Mouse (Mus musculus) forebrain, embryonic 14.5 days (tissue): ENCODE measurements around the gene Agbl3. TPM values are rescaled to one million over a fixed set of nuclear protein-coding genes. Genes with fewer than 3 reads are reported as not detected.

Experiments used
- ATAC-seq: fragments of 200-750 bp; cut with Nextera tagmentation; 2 replicates; pipeline ENCODE4 v1.8.0; 2017; ENCODE audit warnings: mild to moderate bottlenecking, moderate library complexity
- DNase-seq: peaks from one replicate; pipeline ENCODE4 v3.0.0-alpha.2; 2015; ENCODE audit warnings: low spot score
- H3K27ac ChIP-seq: fragments of 300-500 bp; sonication (generic); 2 replicates; pipeline ENCODE4 v1.5.1; 2014; ENCODE audit warnings: low read depth, mild to moderate bottlenecking, control low read depth, low read length, moderate library complexity
- H3K27me3 ChIP-seq: fragments of 300-500 bp; sonication (generic); replicated peaks from 2 replicates; pipeline ENCODE4 v1.6.1; 2014; ENCODE audit warnings: low read length, control low read depth, mixed read lengths; ENCODE audit not compliant: control insufficient read depth, insufficient read depth
- H3K36me3 ChIP-seq: fragments of 300-500 bp; sonication (generic); 2 replicates; pipeline ENCODE4 v1.6.1; 2014; ENCODE audit warnings: low read length, control low read depth; ENCODE audit not compliant: control insufficient read depth, insufficient read depth
- H3K4me1 ChIP-seq: fragments of 300-500 bp; sonication (generic); 2 replicates; pipeline ENCODE4 v1.6.1; 2014; ENCODE audit warnings: antibody characterized with exemption, low read length, control low read depth; ENCODE audit not compliant: control insufficient read depth, insufficient read depth
- H3K4me2 ChIP-seq: fragments of 300-500 bp; sonication (generic); 2 replicates; pipeline ENCODE4 v1.6.1; 2014; ENCODE audit warnings: mild to moderate bottlenecking, control low read depth, low read length
- H3K4me3 ChIP-seq: fragments of 300-500 bp; sonication (generic); 2 replicates; pipeline ENCODE4 v1.5.1; 2014; ENCODE audit warnings: low read depth, low read length, control low read depth
- H3K9ac ChIP-seq: fragments of 300-500 bp; sonication (generic); 2 replicates; pipeline ENCODE4 v1.6.1; 2014; ENCODE audit warnings: mild to moderate bottlenecking, low read length, control low read depth, moderate library complexity
- H3K9me3 ChIP-seq: fragments of 300-500 bp; sonication (generic); replicated peaks from 2 replicates; pipeline ENCODE4 v1.6.1; 2016; ENCODE audit warnings: low read length, control low read depth, mixed read lengths; ENCODE audit not compliant: control insufficient read depth
- whole genome bisulfite sequencing: fragments of 180-500 bp; shearing (Covaris S2); extraction: QIAGEN DNeasy Blood & Tissue Kit; methylation state at CpG from one replicate; pipeline ENCODE4 v1.1.7; 2014; 5-methylcytosine and 5-hydroxymethylcytosine counted together
- polyA plus RNA-seq: library from polyadenylated mRNA; unstranded; fragments of >200 nt; fragmentation: Nextera tagmentation; extraction: Ambion mirVana; gene quantifications from 2 replicates; pipeline ENCODE4 v1.2.1, GENCODE M21; 2014

Agbl3 gene
- polyA plus RNA-seq, 1 experiment from 2014 or later = 8.2 TPM

GRCm38 (mm10) chr6:34832352-34832751 is 52.1 kb downstream of the Agbl3 start:
- H3K9me3 ChIP-seq = no peaks in the 10 kb centered on the region
- no peaks in the 10 kb centered on the region for H3K4me1 ChIP-seq
- no peak overlapping the region for H3K4me3 ChIP-seq
- ATAC-seq (no peak), DNase-seq (no peak)
- H3K4me2 ChIP-seq = no peak overlapping the region
- WGBS = 96% methylated on average over 5 of the region's 5 CpGs
- no peaks in the 10 kb centered on the region for H3K27me3 ChIP-seq
- H3K27ac ChIP-seq = no peak overlapping the region
- H3K36me3 ChIP-seq = no peaks in the 10 kb centered on the region
- no peak overlapping the region for H3K9ac ChIP-seq

DNA sequence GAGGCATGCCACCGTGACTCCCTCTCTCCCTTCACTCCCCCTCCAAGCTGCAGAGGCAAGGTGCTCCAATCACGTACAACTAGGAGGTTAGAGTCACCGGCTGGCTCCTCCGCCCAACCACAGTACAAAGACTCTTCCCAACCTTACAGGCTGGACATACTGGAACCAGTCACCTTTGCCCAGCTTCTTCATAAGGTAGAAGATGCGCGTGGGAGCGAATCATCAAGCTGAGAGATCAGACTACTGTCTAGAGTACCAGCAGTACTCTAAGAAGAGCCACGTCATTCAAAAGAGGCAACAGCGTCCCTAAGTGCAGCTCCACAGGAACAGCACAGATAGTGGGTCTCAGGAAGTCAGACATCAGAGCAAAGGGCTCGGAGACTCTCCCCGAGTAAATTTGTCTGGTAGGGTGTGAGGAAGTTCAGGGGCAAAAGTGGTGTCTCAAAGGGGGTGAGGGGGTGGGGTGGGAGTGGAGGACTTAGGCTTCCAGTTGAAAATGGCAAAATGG is 81.4 kb downstream of the Agbl3 start:
- H3K27me3 ChIP-seq = no peaks in the 10 kb centered on the region
- H3K9me3 ChIP-seq = no peaks in the 10 kb centered on the region
- H3K4me1 ChIP-seq = no peaks in the 10 kb centered on the region
- DNase-seq = no peak
- no peak overlapping the region for H3K4me2 ChIP-seq
- no peaks in the 10 kb centered on the region for H3K36me3 ChIP-seq
- 93% methylated on average over 11 of the region's 11 CpGs for WGBS
- no peak overlapping the region for H3K4me3 ChIP-seq
- no peak overlapping the region for H3K9ac ChIP-seq
- no peak overlapping the region for H3K27ac ChIP-seq
- no peak for ATAC-seq

- H3K27ac ChIP-seq = no peak overlapping the region
- H3K4me2 ChIP-seq = no peak overlapping the region
- H3K4me3 ChIP-seq = no peak overlapping the region
- no peaks in the 10 kb centered on the region for H3K27me3 ChIP-seq
- WGBS = 93% methylated on average over 6 of the region's 6 CpGs
- no peak overlapping the region for H3K9ac ChIP-seq
- no peaks in the 10 kb centered on the region for H3K9me3 ChIP-seq
- ATAC-seq = no peak
- no peaks in the 10 kb centered on the region for H3K36me3 ChIP-seq
- DNase-seq = no peak
- no peaks in the 10 kb centered on the region for H3K4me1 ChIP-seq
Observed at GRCm38 (mm10) chr6:34862381-34862780, 82.1 kb downstream of the Agbl3 start.

DNA sequence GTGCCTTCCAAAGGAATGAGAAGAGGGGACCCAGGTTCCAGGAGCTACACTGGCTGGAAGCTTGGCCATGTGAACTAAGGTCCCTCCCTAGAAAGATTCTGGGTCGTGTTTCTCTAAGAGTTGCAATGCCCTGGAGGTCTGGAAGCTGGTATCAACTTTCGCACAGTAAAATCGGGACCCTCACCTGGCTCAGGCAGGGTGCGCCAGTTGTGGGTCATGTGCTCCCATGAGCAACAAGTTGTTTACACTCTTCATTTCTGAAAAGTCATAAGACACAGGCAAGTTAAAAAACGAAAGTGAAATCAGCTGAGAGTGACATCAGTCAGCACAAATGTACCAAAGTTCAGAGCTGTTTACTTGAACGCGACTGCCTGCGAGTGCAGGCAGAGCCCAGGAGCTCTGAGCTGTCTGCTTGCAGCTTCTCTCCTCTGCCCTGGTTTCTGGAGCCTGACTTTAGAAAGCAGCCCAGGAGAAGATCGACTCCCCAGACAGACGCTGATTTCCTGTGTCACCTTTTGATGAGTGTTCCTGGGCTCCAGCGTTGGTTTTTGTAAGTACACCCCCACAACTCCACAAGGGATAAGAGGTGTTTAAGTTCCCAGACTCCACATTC is 82.7 kb downstream of the Agbl3 start, which contains the start of gene Tmem140:
Gene Tmem140, plus strand, starts transcription at position 356 of the 613 bp plus-strand sequence.
- WGBS = 72% methylated on average over 11 of the region's 11 CpGs
- H3K27me3 ChIP-seq = no peaks in the 10 kb centered on the region
- H3K27ac ChIP-seq = no peak within 1 kb of the TSS
- H3K9ac ChIP-seq = no peak within 1 kb of the TSS
- no peak within 1 kb of the TSS for H3K4me2 ChIP-seq
- ATAC-seq (no peak), DNase-seq (no peak)
- H3K9me3 ChIP-seq = no peaks in the 10 kb centered on the region
- H3K4me3 ChIP-seq = no peak within 1 kb of the TSS
- no peaks in the 10 kb centered on the region for H3K36me3 ChIP-seq
- H3K4me1 ChIP-seq = no peaks in the 10 kb centered on the region

GRCm38 (mm10) chr6:34863786-34864514 is 83.7 kb downstream of the Agbl3 start:
- 79% methylated on average over 9 of the region's 9 CpGs for WGBS
- ATAC-seq (no peak), DNase-seq (no peak)
- H3K4me3 ChIP-seq = no peak overlapping the region
- H3K4me1 ChIP-seq = no peaks in the 10 kb centered on the region
- no peaks in the 10 kb centered on the region for H3K9me3 ChIP-seq
- no peak overlapping the region for H3K27ac ChIP-seq
- H3K4me2 ChIP-seq = no peak overlapping the region
- no peaks in the 10 kb centered on the region for H3K36me3 ChIP-seq
- H3K9ac ChIP-seq = no peak overlapping the region
- H3K27me3 ChIP-seq = no peaks in the 10 kb centered on the region

DNA sequence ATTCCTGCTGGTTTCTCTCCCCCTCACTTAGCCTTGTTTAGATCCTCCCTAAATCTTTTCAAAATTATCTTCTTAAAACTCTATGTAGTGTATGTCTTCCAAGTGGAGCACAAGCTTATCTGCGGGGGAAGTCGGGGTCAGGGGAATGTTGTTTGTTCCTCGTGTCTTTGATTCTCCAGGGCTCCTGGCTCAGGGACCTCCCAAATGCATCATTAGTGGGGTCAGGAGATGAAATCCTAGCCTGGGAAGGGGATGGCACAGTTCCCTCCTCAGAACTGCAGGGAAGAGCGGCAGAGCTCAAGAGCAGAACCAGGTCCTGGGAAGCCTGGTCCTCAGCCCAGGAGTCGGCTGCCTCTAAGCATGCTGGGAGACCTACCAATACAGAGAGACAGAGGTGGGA is 85.0 kb downstream of the Agbl3 start:
- Histone ChIP-seq H3K4me3 (no peak overlapping the region), H3K36me3 (no peaks in the 10 kb centered on the region), H3K27ac (no peak overlapping the region), H3K4me2 (no peak overlapping the region), H3K9ac (no peak overlapping the region), H3K27me3 (no peaks in the 10 kb centered on the region), H3K4me1 (no peaks in the 10 kb centered on the region), H3K9me3 (no peaks in the 10 kb centered on the region)
- DNase-seq (no peak), ATAC-seq (no peak)
- 68% methylated on average over 5 of the region's 5 CpGs for WGBS

GRCm38 (mm10) chr6:34865711-34866593 is 85.7 kb downstream of the Agbl3 start:
- no peak overlapping the region for H3K4me3 ChIP-seq
- H3K27ac ChIP-seq = no peak overlapping the region
- ATAC-seq (no peak), DNase-seq (no peak)
- H3K4me1 ChIP-seq = no peaks in the 10 kb centered on the region
- no peak overlapping the region for H3K9ac ChIP-seq
- 77% methylated on average over 7 of the region's 7 CpGs for WGBS
- no peak overlapping the region for H3K4me2 ChIP-seq
- H3K36me3 ChIP-seq = no peaks in the 10 kb centered on the region
- no peaks in the 10 kb centered on the region for H3K9me3 ChIP-seq
- no peaks in the 10 kb centered on the region for H3K27me3 ChIP-seq

DNA sequence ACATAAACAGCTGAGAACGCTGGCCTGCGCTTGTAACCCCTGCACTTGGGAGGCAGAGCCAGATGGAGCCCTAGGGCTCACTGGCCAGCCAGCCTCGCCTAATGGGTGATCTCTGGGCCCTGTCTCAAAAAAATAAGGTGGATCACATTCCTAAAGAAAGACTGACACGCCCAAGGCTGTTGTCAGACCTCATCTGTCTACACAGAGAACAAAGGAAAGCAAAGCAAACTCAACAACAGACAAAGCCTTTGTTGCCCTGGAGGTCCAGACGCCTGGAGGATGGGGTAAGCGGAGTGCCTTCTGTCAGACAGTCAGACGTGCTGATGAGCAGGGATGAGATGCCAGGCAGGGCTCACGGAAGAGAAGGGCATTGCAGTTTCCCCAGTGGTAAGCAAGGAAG is 86.6 kb downstream of the Agbl3 start:
- 59% methylated on average over 8 of the region's 8 CpGs for WGBS
- H3K27ac ChIP-seq = no peak overlapping the region
- H3K9me3 ChIP-seq = no peaks in the 10 kb centered on the region
- ATAC-seq (no peak), DNase-seq (no peak)
- H3K36me3 ChIP-seq = no peaks in the 10 kb centered on the region
- no peaks in the 10 kb centered on the region for H3K27me3 ChIP-seq
- H3K4me2 ChIP-seq = no peak overlapping the region
- no peaks in the 10 kb centered on the region for H3K4me1 ChIP-seq
- H3K4me3 ChIP-seq = no peak overlapping the region
- H3K9ac ChIP-seq = no peak overlapping the region
